Mouse (Mus musculus) liver, adult (tissue): Measurements from ENCODE around the gene Etv5.

ENCODE experiments used
- GATA4 ChIP-seq: IDR thresholded peaks from 2 replicates; pipeline ENCODE4 v1.6.1; 2014; ENCODE audit warnings: mild to moderate bottlenecking, low read length; ENCODE audit not compliant: insufficient replicate concordance

Etv5 gene

DNA sequence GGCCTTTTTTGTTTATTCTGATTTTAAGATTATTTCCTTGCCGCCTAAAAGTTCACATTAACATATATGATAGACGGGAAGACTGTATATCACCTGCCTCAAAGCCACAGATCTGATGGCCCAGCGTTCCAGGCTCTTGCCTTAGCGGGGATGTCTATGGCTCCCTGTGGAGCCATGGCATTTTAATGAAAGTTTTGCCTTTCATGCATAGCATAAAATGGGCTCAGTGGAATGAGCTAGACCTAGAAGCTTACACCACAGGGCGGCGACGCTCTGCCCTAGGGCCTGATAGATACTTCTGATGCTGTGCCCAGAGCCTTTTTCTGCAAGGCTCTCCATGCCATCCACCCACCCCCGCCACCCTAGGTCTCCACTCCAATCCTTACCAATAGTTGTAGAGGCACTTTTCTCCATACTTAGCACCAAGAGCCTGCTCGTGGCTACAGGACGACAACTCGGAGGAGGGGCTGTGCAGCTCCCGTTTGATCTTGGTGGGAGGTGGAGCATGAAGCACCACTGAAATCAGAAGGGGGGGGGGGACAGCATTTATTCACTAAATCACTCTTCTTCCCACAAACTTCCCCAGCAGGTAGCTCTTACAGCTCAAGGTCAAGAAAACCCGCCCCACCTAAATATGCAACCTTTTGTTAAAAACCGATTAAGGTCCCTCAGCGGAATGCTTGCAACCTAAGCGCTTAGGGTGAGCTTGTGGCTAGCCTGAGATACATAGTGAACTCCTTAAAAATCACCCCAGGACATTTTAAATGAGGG lies 26.9 kb downstream of the Etv5 start:
- TF ChIP-seq GATA4 = no peak

DNA sequence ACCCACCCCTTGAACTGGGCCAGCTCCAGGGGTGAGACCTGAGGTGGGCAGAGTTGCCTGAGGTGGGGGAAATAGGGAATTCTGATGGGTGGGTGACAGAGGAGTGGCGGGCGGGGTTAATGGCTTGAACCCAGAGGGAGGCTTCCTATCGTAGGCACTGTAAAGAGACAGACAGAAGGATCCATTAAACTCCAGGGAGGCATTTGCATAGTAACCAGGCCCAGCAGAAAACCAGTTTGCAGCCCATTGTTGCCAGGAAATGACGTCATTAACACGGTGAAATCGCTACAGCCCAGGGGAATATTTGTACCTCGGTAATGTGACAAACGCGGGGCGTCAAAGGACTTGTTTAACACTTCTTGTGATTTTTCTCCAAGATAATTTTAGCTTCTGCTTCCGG lies 27.8 kb downstream of the Etv5 start:
- no peak for TF ChIP-seq GATA4

DNA sequence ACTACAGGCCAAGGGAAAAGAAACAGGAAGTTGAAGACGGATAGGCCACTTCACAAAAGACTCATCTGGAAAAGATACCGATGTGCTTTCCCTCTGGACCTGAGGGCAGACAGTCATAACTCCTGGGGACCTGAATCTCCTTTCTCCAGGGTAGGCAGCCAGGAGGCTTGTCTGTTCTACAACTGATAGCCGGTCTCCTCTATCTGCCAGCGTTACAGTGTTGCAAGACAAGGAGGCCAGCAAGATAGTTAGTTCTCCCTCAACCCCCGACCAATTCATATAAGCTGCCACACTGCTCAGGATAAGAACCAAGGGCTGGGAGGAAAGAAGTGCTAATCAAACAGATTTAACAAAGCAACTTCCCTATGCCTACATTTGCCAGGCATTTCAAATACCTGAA lies 29.5 kb downstream of the Etv5 start:
- TF ChIP-seq GATA4 = no peak

DNA sequence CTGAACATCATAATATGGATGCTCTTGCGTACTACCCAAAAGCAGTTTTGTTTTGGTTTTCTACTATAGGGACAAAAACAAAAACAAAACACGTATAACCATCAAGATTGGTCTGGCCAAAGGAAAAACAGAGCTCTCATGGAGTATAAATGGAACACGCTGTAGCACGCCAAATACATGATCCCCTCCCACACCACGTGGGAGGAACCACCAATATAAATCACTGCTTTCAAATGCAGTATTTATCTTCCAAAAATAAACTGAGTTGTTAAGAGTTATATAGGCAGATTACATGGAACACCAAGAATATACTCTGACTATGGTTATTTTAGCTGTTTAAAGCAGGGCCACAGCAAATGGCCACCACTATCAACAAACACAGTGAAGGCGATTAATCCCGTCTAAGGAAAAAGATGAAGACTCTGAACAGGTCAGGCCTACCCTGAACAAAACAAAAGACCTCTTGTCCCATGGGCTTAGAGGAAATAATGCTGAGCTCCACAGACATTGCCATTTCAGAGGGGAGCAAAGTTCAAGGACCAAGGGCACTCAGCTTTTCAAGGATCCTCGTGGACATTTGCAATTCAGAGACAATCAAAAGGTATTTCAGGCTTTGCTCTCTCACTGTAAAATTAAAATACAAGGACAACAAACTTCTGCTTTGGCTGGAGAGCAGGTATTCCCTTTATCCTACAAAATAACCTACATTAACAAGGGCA lies 30.7 kb downstream of the Etv5 start:
- no peak for TF ChIP-seq GATA4

DNA sequence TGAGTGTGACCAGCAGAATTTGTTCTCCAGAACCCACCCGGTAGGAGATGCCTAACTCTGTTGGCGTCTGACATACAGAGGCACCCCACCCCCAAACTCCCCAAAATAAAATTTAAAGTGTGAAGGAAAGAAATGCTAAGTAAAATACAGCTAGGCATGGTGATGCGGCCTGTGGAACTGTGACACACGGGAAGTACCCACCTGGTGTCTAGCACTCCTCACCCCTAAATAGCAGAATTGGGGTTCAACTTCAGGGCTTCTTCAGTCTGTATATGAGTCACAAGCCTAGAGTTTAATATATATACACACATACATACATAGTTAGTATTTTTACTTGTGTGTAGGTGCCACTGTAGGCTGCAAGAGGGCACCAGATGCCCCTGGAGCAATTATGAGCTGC lies 32.8 kb downstream of the Etv5 start:
- no peak for TF ChIP-seq GATA4

DNA sequence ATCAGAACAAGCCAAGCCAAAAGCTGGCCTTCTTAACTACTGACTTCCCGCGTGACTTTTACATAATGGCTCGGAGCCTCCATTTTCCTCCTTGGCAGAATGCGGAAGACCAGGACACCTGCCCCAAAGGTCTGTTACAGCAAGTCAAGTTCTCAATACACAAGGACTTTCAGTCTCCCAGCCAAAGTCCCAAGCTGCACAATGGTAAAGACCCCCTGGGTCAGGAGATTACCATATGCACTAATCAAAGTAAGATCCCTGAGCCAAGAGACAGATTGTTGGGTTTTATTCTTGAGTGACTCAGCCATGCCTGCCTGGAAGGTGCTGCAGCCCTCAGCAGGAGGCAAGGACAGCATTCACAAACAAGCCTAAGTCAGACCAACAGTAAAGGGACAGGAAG lies 33.5 kb downstream of the Etv5 start:
- no peak for TF ChIP-seq GATA4

DNA sequence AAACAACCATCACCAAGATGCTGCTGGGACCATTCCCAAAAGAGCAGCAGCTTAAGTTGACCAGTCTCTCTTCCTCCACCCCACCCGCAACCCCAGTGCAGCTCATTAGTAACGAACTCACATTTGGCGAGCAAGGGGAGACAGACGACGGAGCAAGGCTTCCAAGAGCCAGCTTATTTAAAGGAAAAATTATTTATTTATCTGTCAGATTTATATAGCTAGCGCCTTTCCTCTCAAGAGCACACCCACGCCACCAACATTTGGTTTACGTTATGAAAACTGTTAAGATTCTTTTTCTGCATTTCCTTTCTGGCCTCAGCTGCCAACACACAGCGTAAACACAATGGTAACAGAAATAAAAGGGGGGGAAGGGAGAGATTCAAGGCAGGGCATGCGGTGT lies 34.0 kb downstream of the Etv5 start:
- no peak for TF ChIP-seq GATA4

DNA sequence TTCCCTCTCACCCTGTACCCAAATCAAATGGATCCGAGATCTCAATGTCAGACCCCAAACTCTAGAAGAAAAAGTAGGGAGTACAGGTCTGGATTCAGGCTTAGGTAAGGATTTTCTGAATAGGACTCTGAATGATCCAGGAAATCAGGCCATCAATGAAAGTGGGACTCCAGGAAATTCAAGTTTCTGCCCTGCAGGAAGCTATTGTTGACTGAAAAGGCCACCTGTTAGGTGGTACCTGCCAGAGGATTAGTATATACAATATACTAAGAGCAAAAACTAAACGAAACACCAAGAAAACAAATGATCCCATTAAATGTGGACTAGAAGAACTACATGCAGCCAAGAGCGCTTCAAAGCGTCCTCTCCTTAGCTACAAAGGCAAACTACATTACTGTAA lies 35.8 kb downstream of the Etv5 start:
- no peak for TF ChIP-seq GATA4

DNA sequence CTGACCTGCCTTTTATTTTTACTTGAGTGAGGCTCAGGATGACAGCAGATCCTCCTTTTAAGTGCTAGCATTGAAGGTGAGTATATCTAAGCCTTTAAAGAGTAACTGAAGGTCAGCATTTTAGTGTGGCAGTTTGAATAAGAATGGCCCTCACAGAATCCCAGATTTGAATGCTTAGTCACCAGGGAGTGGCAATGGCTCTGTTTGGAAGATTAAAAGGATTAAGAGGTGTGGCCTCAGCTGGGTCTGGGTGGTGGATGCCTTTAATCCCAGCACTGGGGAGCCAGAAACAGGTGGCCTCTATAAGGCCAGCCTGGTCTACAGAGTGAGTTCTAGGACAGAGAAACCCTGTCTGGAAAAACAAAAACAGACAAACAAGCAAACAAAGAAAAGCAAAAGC lies 36.9 kb downstream of the Etv5 start:
- TF ChIP-seq GATA4 = no peak

DNA sequence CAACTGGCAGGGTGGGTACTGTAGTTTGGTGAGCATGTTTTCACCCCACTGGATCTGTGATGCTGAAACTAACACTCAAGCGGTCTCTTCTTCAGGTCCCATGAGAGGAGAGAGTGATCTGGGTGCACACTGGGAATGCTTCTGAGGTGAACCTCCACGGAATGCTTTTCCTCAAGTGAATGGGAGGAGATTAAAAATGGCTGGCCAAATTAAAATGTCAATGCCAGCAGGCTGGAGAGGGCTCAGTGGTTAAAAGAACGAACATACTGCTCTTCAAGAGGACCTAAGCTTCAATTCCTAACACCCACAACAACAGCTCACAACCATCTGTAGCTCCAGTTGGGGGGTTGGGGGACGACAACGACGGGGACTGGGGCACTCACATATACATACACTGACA lies 39.3 kb downstream of the Etv5 start:
- TF ChIP-seq GATA4 = no peak

DNA sequence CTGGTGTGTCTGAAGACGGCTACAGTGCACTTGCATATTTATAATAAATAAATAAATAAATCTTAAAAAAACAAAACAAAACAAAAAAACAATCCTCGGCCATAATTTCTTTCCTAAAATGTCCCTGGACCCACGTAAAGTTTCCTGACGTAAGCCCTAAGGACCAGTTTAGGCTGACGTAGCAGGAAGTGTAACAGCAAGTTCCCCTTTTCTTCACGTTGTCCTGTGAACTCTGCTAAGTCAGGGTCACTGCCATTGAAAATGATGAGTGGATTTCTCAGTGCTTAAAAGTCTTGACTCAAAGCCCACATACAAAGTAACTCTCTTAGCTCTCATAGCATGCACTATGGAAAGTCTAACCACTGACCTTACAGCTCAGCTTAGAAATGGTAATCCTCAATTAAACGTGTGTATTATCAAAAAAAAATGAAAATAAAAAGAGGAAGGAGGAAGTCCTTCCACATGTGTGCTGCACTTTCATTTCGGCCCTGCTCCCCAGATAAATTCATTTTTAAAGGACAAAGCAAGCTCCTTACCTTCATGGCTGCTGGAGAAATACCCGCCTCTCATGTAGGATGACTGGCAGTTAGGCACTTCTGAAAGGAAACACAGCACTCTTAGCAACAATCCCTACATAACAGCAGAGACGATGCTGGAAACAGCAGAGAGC lies 40.6 kb downstream of the Etv5 start:
- TF ChIP-seq GATA4 = no peak

DNA sequence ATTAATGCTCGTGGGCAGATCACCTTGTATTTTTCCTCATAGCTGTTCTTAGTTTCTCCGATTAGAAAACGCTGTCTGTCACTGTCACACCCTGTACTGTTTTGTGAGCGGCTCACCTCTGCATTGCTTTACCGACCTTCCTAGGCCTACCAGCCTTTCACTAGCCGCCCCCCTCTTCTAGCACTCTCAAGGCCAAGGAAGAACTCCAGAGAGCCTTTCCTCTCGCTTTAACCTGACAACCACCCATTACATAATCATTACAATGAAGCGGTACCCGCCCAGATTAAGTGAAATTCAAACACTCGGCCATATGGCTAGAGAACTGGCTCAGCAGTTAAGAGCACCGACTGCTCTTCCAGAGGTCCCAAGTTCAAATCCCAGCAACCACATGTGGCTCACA lies 41.2 kb downstream of the Etv5 start:
- no peak for TF ChIP-seq GATA4

DNA sequence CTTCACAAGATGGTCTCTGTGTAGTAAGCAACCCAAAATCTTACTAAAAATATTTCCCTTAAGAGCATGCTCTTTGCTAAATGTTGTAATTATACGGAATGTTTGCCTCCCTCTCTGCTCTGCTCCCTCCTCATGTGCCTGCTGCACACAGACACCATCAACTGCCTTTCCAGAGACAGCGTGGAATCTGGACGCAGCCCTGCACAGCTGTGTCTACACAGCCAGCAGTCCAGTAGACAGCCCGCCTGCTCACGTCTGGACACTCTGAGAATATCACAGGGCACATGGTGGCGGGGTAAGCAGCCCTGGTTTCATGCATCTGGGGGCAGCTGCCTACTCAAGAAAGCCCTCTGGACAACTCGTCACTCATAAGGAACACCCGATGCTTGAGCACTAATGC lies 43.1 kb downstream of the Etv5 start:
- no peak for TF ChIP-seq GATA4

DNA sequence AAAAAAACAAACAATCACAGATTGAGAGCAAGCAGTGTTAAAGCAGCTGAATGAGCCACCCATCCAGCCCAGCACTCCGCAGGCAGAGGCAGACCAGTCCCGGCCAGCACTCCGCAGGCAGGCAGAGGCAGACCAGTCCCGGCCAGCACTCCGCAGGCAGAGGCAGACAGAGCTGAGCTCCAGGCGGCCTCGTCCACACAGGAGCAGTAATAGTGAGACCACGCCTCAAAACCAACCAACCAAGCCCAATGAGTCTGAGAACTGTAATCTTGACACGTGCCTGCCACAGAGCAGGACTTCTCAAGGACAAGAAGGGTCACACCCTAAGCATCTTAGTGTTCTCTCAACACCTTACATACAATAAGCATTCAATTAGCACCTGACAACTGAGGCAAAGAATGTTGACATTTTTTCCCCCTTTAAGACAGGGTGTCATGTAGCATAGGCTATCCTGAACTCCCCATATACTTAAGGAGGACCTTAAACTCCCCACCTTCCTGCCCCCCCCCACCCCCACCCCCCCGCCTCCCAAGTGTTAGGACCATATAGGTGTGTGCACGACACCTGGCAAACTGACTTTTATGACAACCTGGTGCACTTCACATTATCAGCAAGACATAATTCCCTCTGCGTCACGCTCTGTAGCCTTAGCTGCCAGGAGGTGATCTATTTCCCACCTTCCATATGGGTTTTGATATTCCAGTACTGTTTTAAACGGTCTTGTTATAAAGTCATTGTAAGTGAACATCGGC lies 44.2 kb downstream of the Etv5 start:
- no peak for TF ChIP-seq GATA4

DNA sequence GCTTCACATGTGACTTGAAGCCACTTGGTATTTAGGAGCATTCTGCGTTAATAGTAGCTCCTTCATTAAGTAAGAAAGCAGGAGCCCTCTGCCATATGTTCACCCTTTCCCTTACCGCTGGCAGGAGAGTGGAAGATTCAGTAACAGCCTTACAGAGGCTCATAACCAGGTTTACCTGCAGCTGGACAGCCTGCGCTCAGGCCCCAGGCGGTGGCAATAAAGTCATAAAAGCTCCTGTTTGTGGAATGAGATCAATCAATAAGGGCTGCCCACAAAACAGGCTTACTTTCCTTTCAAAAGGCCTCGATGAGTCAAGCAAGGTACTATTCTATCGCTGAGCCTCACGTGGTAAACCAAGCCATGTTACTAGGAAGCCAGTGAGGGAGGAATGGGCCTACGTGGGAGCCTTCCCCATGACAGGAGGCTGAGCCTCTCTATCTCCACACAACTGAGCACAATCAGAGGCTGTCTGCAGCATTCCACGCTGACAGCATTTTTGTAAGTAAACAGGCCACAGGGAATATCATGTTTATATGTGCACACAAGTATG lies 49.1 kb downstream of the Etv5 start:
- no peak for TF ChIP-seq GATA4
